Mouse (Mus musculus) hindbrain, postnatal 0 days (tissue): ENCODE data around the gene Abcb8. TPM values are rescaled to one million over a fixed set of nuclear protein-coding genes. Genes with fewer than 3 reads are reported as not detected.

Source experiments
- ATAC-seq: fragments of 200-750 bp; cut with Nextera tagmentation; 2 replicates; pipeline ENCODE4 v1.8.0; 2017; ENCODE audit warnings: mild to moderate bottlenecking, moderate TSS enrichment, moderate library complexity
- DNase-seq: peaks from one replicate; pipeline ENCODE4 v3.0.0-alpha.2; 2015; ENCODE audit warnings: low spot score
- H3K27ac ChIP-seq: fragments of 300-500 bp; sonication (generic); 2 replicates; pipeline ENCODE4 v1.5.1; 2014; ENCODE audit warnings: mild to moderate bottlenecking
- H3K27me3 ChIP-seq: fragments of 300-500 bp; sonication (generic); 2 replicates; pipeline ENCODE4 v1.6.1; 2014; ENCODE audit warnings: low read length, mixed read lengths; ENCODE audit not compliant: insufficient read depth
- H3K36me3 ChIP-seq: fragments of 300-500 bp; sonication (generic); 2 replicates; pipeline ENCODE4 v1.6.1; 2014; ENCODE audit warnings: low read length, mixed read lengths; ENCODE audit not compliant: insufficient read depth
- H3K4me1 ChIP-seq: fragments of 300-500 bp; sonication (generic); 2 replicates; pipeline ENCODE4 v1.6.1; 2014; ENCODE audit warnings: antibody characterized with exemption, low read length, mixed read lengths; ENCODE audit not compliant: insufficient read depth
- H3K4me2 ChIP-seq: fragments of 300-500 bp; sonication (generic); 2 replicates; pipeline ENCODE4 v1.6.1; 2014; ENCODE audit warnings: low read depth, mild to moderate bottlenecking, low read length, moderate library complexity, mixed read lengths
- H3K4me3 ChIP-seq: fragments of 300-500 bp; sonication (generic); 2 replicates; pipeline ENCODE4 v1.5.1; 2014; ENCODE audit warnings: low read length
- H3K9ac ChIP-seq: fragments of 300-500 bp; sonication (generic); replicated peaks from 2 replicates; pipeline ENCODE4 v1.6.1; 2014; ENCODE audit warnings: mild to moderate bottlenecking, low read length, moderate library complexity, mixed read lengths
- H3K9me3 ChIP-seq: fragments of 300-500 bp; sonication (generic); 2 replicates; pipeline ENCODE4 v1.6.1; 2016; ENCODE audit warnings: low read length, mixed read lengths
- CTCF ChIP-seq: IDR thresholded peaks from 2 replicates; pipeline ENCODE4 v1.5.1; 2016; ENCODE audit warnings: antibody characterized with exemption, control low read depth, low read depth
- WGBS: fragments of 180-500 bp; shearing (Covaris S2); extraction: QIAGEN DNeasy Blood & Tissue Kit; methylation state at CpG from one replicate; pipeline ENCODE4 v1.1.7; 2014; 5-methylcytosine and 5-hydroxymethylcytosine counted together
- polyA plus RNA-seq: library from polyadenylated mRNA; unstranded; fragments of >200 nt; fragmentation: Nextera tagmentation; extraction: Ambion mirVana; gene quantifications from 2 replicates; pipeline ENCODE4 v1.2.1, GENCODE M21; 2015
- total RNA-seq: library from RNA; depleted of rRNA; stranded (reverse); fragments of >200 nt; gene quantifications from 2 replicates; pipeline ENCODE4 v1.2.3, GENCODE M21; 2014; rRNA removed

Abcb8 gene
- 63.2 and 90.6 TPM in 2 replicates for total RNA-seq
- 41.9 and 43.5 TPM in 2 replicates for polyA plus RNA-seq

- Histone ChIP-seq H3K4me1 (no peaks in the 10 kb centered on the region; the same call in 1 of the 2 replicates), H3K4me3 (peak within 1 kb of the TSS; percentile 52), H3K9me3 (no peaks in the 10 kb centered on the region), H3K27me3 (no peaks in the 10 kb centered on the region), H3K4me2 (peak within 1 kb of the TSS; percentile 62), H3K9ac (peak within 1 kb of the TSS; percentile 45), H3K36me3 (no peaks in the 10 kb centered on the region), H3K27ac (peak within 1 kb of the TSS; percentile 85)
- DNase-seq (peak; percentile 87), ATAC-seq (no peak)
- peak; percentile 89 for TF ChIP-seq CTCF
- WGBS = 22% methylated on average over 7 of the region's 7 CpGs
Measured at GRCm38 (mm10) chr5:24393392-24393997, at the start of gene Abcb8. Gene Abcb8, plus strand, starts transcription at chr5:24393663.

- H3K27ac ChIP-seq = peak overlapping the region; percentile 83
- H3K4me2 ChIP-seq = peak overlapping the region; percentile 38
- no peak for TF ChIP-seq CTCF
- no peaks in the 10 kb centered on the region for H3K36me3 ChIP-seq
- WGBS = 5% methylated on average over 2 of the region's 2 CpGs
- peak; percentile 78 for DNase-seq
- ATAC-seq = peak; percentile 65
- peaks cover 14% of the 10 kb centered on the region for H3K4me1 ChIP-seq
- H3K9me3 ChIP-seq = no peaks in the 10 kb centered on the region
- peak overlapping the region; percentile 33; the same call in 1 of the 2 replicates for H3K9ac ChIP-seq
- H3K27me3 ChIP-seq = no peaks in the 10 kb centered on the region
- H3K4me3 ChIP-seq = no peak overlapping the region
Measured at GRCm38 (mm10) chr5:24343977-24344436, 49.5 kb upstream of the Abcb8 start.

- Histone ChIP-seq H3K27ac (peak overlapping the region; percentile 83), H3K4me2 (peak overlapping the region; percentile 38), H3K4me1 (peaks cover 20% of the 10 kb centered on the region), H3K9me3 (no peaks in the 10 kb centered on the region), H3K27me3 (no peaks in the 10 kb centered on the region), H3K4me3 (no peak overlapping the region), H3K36me3 (no peaks in the 10 kb centered on the region), H3K9ac (peak overlapping the region; percentile 33; the same call in 1 of the 2 replicates)
- no peak for TF ChIP-seq CTCF
- ATAC-seq (peak; percentile 49; the same call in 1 of the 2 replicates), DNase-seq (peak; percentile 50)
- WGBS = 7% methylated on average over 12 of the region's 12 CpGs
Measured at GRCm38 (mm10) chr5:24344477-24345051, 48.9 kb upstream of the Abcb8 start.

- TF ChIP-seq CTCF = no peak
- peaks cover 30% of the 10 kb centered on the region for H3K4me1 ChIP-seq
- no peak overlapping the region for H3K27ac ChIP-seq
- ATAC-seq = no peak
- H3K4me2 ChIP-seq = no peak overlapping the region
- H3K9ac ChIP-seq = no peak overlapping the region
- no peak overlapping the region for H3K4me3 ChIP-seq
- DNase-seq = no peak
- no peaks in the 10 kb centered on the region for H3K36me3 ChIP-seq
- no peaks in the 10 kb centered on the region for H3K27me3 ChIP-seq
- no peaks in the 10 kb centered on the region for H3K9me3 ChIP-seq
- 93% methylated on average over 7 of the region's 7 CpGs for WGBS
Measured at GRCm38 (mm10) chr5:24346313-24346712, 47.1 kb upstream of the Abcb8 start.

GRCm38 (mm10) chr5:24347186-24347875 is 46.1 kb upstream of the Abcb8 start:
- Histone ChIP-seq H3K4me2 (peak overlapping the region; percentile 99), H3K9ac (0 out of 2 replicates have a peak overlapping the region, but pooled peaks have one; percentile 33), H3K36me3 (no peaks in the 10 kb centered on the region), H3K9me3 (no peaks in the 10 kb centered on the region), H3K4me1 (peaks cover 32% of the 10 kb centered on the region), H3K27me3 (no peaks in the 10 kb centered on the region), H3K27ac (no peak overlapping the region), H3K4me3 (no peak overlapping the region)
- WGBS = 65% methylated on average over 7 of the region's 7 CpGs
- DNase-seq (no peak), ATAC-seq (no peak)
- TF ChIP-seq CTCF = no peak

- H3K27ac ChIP-seq = peak overlapping the region; percentile 54; the same call in 1 of the 2 replicates
- no peaks in the 10 kb centered on the region for H3K36me3 ChIP-seq
- H3K9me3 ChIP-seq = no peaks in the 10 kb centered on the region
- DNase-seq = peak; percentile 77
- H3K27me3 ChIP-seq = no peaks in the 10 kb centered on the region
- ATAC-seq = peak; percentile 16
- peak overlapping the region; percentile 33 for H3K9ac ChIP-seq
- peak overlapping the region; percentile 99 for H3K4me2 ChIP-seq
- no peak for TF ChIP-seq CTCF
- WGBS = under 1% methylated on average over 41 of the region's 41 CpGs
- H3K4me1 ChIP-seq = peaks cover 39% of the 10 kb centered on the region
- peak overlapping the region; percentile 48 for H3K4me3 ChIP-seq
Measured at GRCm38 (mm10) chr5:24348128-24348527, 45.3 kb upstream of the Abcb8 start.
